Mouse (Mus musculus): ENCODE data around the gene Nudt8.

GRCm38 (mm10) chr19:4012432-4013022 lies 12.1 kb downstream of the Nudt8 start, which contains the start of gene Ndufv1:
- TF ChIP-seq GATA1 (IDR thresholded peaks at IDR 0.05; ENCODE audit: low read length) (no peak), TAL1 (IDR thresholded peaks at IDR 0.05; ENCODE audit: low read length) (no peak)
